13 mouse cellular contexts compared by ENCODE assay signal in the genomic region with DNA sequence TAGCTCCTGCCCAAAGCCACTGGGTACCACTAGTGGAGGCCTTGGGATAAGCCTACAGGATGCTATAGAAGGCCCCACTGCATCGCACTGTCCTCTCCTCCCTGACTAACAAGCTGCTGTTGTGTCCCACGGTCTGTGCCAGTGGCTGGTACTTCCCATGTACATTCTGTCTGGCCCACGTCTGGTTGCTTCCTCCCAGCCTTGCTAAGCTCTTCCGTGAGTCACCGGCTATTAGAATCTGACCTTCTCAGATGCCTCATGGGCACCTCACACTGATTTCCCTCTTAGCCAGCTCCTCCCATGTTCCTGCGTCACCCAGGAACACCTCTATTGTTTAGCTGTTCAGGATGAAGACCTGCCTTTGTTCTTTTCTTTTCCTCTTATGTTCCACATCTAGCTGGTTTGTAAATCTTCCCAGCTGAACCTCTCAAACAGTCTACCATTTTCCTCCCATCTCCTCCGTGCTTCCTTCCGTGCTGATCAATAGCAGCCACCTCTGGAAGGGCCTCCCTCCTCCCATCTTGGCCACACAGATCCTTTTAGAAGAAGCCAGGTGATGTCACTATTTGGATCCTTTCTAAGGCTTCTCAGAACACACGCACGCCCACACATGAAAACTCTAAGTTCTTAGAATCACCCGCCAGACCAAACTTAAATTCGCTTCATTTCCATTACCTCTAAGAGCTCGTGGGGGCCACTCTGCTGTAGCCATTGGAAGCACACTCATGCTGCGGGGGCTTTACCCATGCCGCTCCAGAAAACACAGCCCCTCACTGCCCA.
A peak's percentile ranks its signal among the peaks of the same experiment; 100 is the strongest.
DNase-seq lines count a peak whose midpoint lies in the region; ATAC-seq lines count a peak whose summit lies in the region.
"Had no signal": no experiment of that assay in that cellular context is flagged by ENCODE, and none has a peak within 500 bp of the region (broad histone marks: within the 10 kb centered on the region; RNA-seq: fewer than 3 reads in every experiment).

No protein-coding gene starts in this region.

- H3K9ac ChIP-seq in heart, embryonic 14.5 days (ENCODE audit: low read length), result peak overlapping the region; percentile 22; the same call in 1 of the 2 replicates
- H3K9ac ChIP-seq: forebrain, postnatal 0 days; stomach, embryonic 15.5 days had no signal

- intact Hi-C loops in heart, postnatal 25 days (cut with DNase I), result no loop called here

- 63% methylated on average over 15 of the region's 15 CpGs for WGBS in heart, embryonic 14.5 days

- peak overlapping the region; percentile 31; the same call in 1 of the 2 replicates for H3K4me2 ChIP-seq in heart, embryonic 14.5 days (ENCODE audit: low read length)
- H3K4me2 ChIP-seq: stomach, embryonic 15.5 days had no signal

- peaks cover 56 to 94% of the 10 kb centered on the region in 2 experiments for H3K4me1 ChIP-seq in heart, embryonic 14.5 days (ENCODE audit: control insufficient read depth in 2 of 2, insufficient read depth in 2 of 2, low read length in 2 of 2)
- H3K4me1 ChIP-seq in brown adipose tissue, adult 24 weeks (ENCODE audit: control insufficient read depth, insufficient read depth, insufficient read length, low read length), result peaks cover 22% of the 10 kb centered on the region

- H3K9me3 ChIP-seq in heart, embryonic 14.5 days (ENCODE audit: control insufficient read depth, low read length), result no peaks in the 10 kb centered on the region
- H3K9me3 ChIP-seq: stomach, embryonic 15.5 days had no signal

- no peak for DNase-seq in heart, postnatal 25 days (ENCODE audit: low spot score)
- peak; percentile 51 for DNase-seq in R1 (ENCODE audit: low read depth, low spot score)
- DNase-seq in skeletal muscle tissue, adult 2 months (ENCODE audit: low read depth, low spot score), result peak; percentile 69
- no peak for DNase-seq in cerebellum, postnatal 4 days (ENCODE audit: low spot score in 2 of 2)
- DNase-seq in gastrocnemius, adult 18-20 months (ENCODE audit: low spot score), result no peak
- DNase-seq: cerebellum, adult 9-11 months; forebrain, postnatal 0 days; kidney, adult 2 months; right cerebral cortex, postnatal 14 days had no signal

- H3K27ac ChIP-seq in heart, embryonic 14.5 days (replicated peaks in 1 of 2; ENCODE audit: control insufficient read depth in 1 of 2, insufficient read depth in 1 of 2, low read depth in 2 of 2, low read length in 2 of 2), result peak overlapping the region; percentile 55 to 85
- peak overlapping the region; percentile 63 for H3K27ac ChIP-seq in brown adipose tissue, adult 24 weeks (replicated peaks; ENCODE audit: low read depth, low read length)
- H3K27ac ChIP-seq: stomach, embryonic 15.5 days had no signal

- no peaks in the 10 kb centered on the region for H3K27me3 ChIP-seq in heart, embryonic 14.5 days (ENCODE audit: control insufficient read depth, insufficient read depth, low read length)
- H3K27me3 ChIP-seq: stomach, embryonic 15.5 days had no signal

- H3K36me3 ChIP-seq in heart, embryonic 14.5 days (ENCODE audit: control insufficient read depth, insufficient read depth, low read length), result peaks cover 67% of the 10 kb centered on the region

- no peak for ATAC-seq in heart, embryonic 14.5 days (ENCODE audit: insufficient number of reproducible peaks, insufficient read depth, low FRiP score, low read depth)
- ATAC-seq: forebrain, postnatal 0 days; midbrain, embryonic 16.5 days had no signal

- no peak overlapping the region for H3K4me3 ChIP-seq in heart, embryonic 14.5 days (ENCODE audit: control insufficient read depth in 1 of 2, insufficient read depth in 1 of 2, low read depth in 1 of 2, low read length in 2 of 2)
- no peak overlapping the region for H3K4me3 ChIP-seq in brown adipose tissue, adult 24 weeks (ENCODE audit: insufficient read depth, low read depth, low read length)
- H3K4me3 ChIP-seq: stomach, embryonic 15.5 days had no signal

Comparison
In these comparisons a context has a peak if more than half of its experiments do, and no peak if none do; other contexts are left out.
1. DNase-seq: peak in R1 (single experiment) and skeletal muscle tissue, adult 2 months (single experiment); none in heart, postnatal 25 days (single experiment), cerebellum, postnatal 4 days (0 of 2) and gastrocnemius, adult 18-20 months (single experiment).